Mouse (Mus musculus) embryonic facial prominence, embryonic 13.5 days (tissue): ENCODE data around the gene Acsm4. TPM values are rescaled to one million over a fixed set of nuclear protein-coding genes. Genes with fewer than 3 reads are reported as not detected.

ENCODE experiments used
- polyA plus RNA-seq: library from polyadenylated mRNA; unstranded; fragments of >200 nt; fragmentation: Nextera tagmentation; extraction: Ambion mirVana; gene quantifications from 2 replicates; pipeline ENCODE4 v1.2.1, GENCODE M21; 2015

Acsm4 gene
- polyA plus RNA-seq, 1 experiment from 2014 or later = 3.1 TPM

Other genes starting within 250 kb of the Acsm4 start
- gene Gp2, start 230.7 kb upstream of the Acsm4 start, polyA plus RNA-seq = not detected in 2 replicates
- not detected in 2 replicates for gene Umod, start 210.7 kb upstream of the Acsm4 start, polyA plus RNA-seq
- gene Acsm5, start 170.6 kb upstream of the Acsm4 start, polyA plus RNA-seq = not detected in 2 replicates
- gene Pdilt, start 166.5 kb upstream of the Acsm4 start, polyA plus RNA-seq = not detected in 2 replicates
- not detected in 2 replicates for gene Acsm2, start 135.7 kb upstream of the Acsm4 start, polyA plus RNA-seq
- gene Acsm1, start 83.0 kb upstream of the Acsm4 start, polyA plus RNA-seq = 0.96 TPM in 1 of 2 replicates, not detected in the other
- gene Thumpd1, start 30.8 kb downstream of the Acsm4 start, polyA plus RNA-seq = 78.2 and 83.5 TPM in 2 replicates
- 0.18 and 0.32 TPM in 2 replicates for gene Acsm3, start 70.9 kb downstream of the Acsm4 start, polyA plus RNA-seq
- gene Rexo5, start 104.0 kb downstream of the Acsm4 start, polyA plus RNA-seq = 23.4 and 29.1 TPM in 2 replicates
- 24.5 and 27.4 TPM in 2 replicates for gene Eri2, start 104.0 kb downstream of the Acsm4 start, polyA plus RNA-seq
- gene Lyrm1, start 205.8 kb downstream of the Acsm4 start, polyA plus RNA-seq = 10.6 and 12.4 TPM in 2 replicates
- gene Dcun1d3, start 206.3 kb downstream of the Acsm4 start, polyA plus RNA-seq = 10.6 and 13.2 TPM in 2 replicates